Mouse (Mus musculus) heart, postnatal 4 days (tissue): ENCODE data around the gene Olfr419. TPM values are rescaled to one million over a fixed set of nuclear protein-coding genes. Genes with fewer than 3 reads are reported as not detected.

Source experiments
- DNase-seq: peaks from one replicate; pipeline ENCODE4 v3.0.0; 2021
- total RNA-seq, 2 experiments: library from RNA; stranded (reverse); gene quantifications; 2 replicates each; pipeline ENCODE4 v1.2.3; 2021

Gene Olfr419
- not detected for total RNA-seq

- DNase-seq, result no peak
These were observed at the start of gene Olfr419 for GRCm38 (mm10) chr1:174251961-174252360. Gene Olfr419, minus strand, starts transcription at chr1:174252061.

GRCm38 (mm10) chr1:174270643-174271042, 18.8 kb upstream of the Olfr419 start:
- DNase-seq, result no peak

DNA sequence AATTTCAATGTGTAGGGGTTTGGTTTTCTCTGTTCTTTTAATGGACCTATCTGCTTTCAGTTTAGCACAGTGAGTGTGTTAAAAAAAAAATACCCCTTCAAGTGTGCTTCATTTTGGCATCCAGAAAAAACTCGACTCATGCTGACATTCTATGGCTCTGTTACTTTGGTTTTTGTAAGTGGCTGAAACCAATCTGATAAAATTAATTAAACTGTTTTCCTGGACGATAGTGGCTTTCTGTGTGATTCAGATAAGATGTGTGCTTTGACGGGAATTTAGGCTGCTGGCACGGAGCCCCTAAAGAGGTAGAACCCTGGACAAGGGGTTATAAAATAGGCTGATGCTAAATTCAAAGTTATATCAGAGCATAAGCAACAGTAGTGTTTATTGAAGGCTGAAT, 17.3 kb upstream of the Olfr419 start:
- no peak for DNase-seq

GRCm38 (mm10) chr1:174267816-174268215, 16.0 kb upstream of the Olfr419 start:
- DNase-seq, result no peak

GRCm38 (mm10) chr1:174250376-174250775, 1.5 kb downstream of the Olfr419 start:
- no peak for DNase-seq

DNA sequence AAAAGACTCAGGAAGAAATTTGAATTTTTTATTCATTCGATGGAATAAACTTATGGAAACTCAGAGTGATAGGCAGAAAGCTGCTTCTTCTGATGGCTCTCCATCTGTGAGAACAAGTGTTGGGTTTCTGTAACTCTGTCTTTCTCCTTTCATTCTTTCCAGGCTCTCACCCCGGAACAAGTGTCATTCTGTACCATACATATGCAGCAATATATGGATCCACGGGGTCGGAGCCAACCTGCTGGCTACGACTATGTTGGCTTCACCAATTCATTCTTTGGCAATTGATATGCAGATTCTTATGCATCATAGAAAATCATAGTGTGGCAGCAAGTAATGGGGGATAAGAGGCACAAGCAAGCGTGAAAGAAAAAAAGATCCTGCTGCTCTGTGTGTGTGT, 4.7 kb downstream of the Olfr419 start:
- no peak for DNase-seq

DNA sequence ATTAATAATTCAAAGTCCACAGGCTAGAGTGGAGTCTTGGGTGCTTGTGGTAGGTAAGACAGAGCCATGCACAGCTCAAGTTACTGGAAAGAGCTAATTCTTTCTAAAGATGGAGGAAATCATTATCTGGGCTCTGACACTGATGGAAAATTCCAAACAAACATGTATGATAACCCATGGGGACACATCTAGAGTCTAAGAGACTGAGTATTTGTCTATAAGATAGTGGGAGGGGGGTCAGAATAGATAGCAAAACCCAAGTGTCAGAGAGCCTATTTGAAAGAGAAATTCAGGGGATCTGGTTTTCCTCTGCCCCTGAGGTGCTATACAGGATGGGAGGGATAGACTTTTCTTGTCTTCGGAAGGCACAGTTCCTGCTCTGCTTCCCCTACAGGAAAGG, 5.8 kb downstream of the Olfr419 start:
- no peak for DNase-seq

DNA sequence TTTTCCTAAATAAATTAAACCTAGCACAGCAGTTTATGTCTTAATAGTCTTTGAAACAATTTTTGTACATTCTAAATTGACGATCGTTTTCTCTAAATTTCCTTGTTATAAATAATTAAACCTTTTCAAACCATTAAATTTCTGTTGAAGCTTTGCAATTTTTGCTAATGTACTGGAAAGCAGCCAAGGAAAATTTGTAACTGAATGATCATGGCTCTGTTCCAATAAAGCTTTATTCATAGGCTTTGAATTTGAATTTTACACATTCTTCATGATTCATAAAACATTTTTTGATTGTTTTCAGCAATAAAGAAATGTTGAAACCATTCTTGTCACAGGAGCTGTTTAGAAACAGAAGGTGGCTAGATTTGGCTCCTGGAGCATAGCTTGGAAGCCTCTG, 7.2 kb downstream of the Olfr419 start:
- no peak for DNase-seq

DNA sequence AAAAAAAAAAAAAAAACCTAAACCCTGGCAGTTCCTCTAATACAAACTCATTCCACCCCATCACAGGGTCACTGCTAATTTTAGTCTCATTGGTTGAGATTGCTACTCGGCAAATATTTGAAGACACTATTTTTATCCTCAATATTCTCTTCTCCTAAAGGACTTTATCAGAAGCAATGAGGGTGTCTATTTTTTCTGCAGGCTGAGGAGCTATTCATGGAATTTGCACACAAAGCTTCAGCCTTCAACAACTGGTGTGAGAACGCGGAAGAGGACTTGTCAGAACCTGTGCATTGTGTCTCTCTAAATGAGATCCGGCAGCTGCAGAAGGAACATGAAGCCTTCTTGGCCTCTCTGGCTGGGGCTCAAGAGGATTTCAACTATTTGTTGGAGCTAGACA, 11.9 kb downstream of the Olfr419 start:
- DNase-seq, result no peak

GRCm38 (mm10) chr1:174216528-174217204, 35.2 kb downstream of the Olfr419 start:
- no peak for DNase-seq

GRCm38 (mm10) chr1:174215270-174216038, 36.4 kb downstream of the Olfr419 start:
- no peak for DNase-seq

DNA sequence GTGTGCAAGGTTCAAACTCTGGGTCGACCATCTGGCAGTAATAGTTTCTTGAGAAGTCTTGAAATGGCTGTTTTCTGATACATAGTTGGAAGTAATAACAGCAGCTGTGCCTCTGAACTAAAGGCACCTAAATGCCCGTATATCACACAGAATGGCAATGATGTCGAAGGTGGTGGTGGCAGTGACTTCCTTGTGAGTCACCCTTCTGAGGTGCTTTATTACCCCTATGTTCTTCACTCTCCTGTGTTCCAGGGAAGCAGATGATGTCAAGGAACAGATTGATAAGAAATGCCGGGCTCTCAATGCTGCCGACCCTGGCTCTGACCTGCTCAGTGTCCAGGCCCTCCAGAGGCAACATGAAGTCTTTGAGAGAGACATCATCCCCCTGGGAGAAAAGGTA, 39.6 kb downstream of the Olfr419 start:
- DNase-seq, result no peak

- DNase-seq, result no peak
These were observed 47.2 kb downstream of the Olfr419 start for GRCm38 (mm10) chr1:174204699-174205098.

Other genes with a start within 250 kb of the Olfr419 start
- under 1 TPM in 1 of 2 experiments, not detected in 1; 0.33 TPM for gene Ifi205, start 220.3 kb downstream of the Olfr419 start, total RNA-seq
- not detected for gene Olfr433, start 211.4 kb downstream of the Olfr419 start, total RNA-seq
- gene Olfr432, start 202.9 kb downstream of the Olfr419 start, total RNA-seq, result not detected
- gene Olfr430, start 185.5 kb downstream of the Olfr419 start, total RNA-seq, result not detected
- not detected for gene Olfr429, start 167.7 kb downstream of the Olfr419 start, total RNA-seq
- gene Olfr427, start 155.2 kb downstream of the Olfr419 start, total RNA-seq, result not detected
- gene Olfr231, start 130.9 kb downstream of the Olfr419 start, total RNA-seq, result not detected
- not detected for gene Olfr424, start 120.5 kb downstream of the Olfr419 start, total RNA-seq
- not detected for gene Olfr420, start 96.4 kb downstream of the Olfr419 start, total RNA-seq
- 10 to 100 TPM in 1 of 2 experiments, 1 to 10 TPM in 1; 9.8 to 13.5 TPM for gene Spta1, start 79.3 kb downstream of the Olfr419 start, total RNA-seq
- gene Mptx1, start 78.5 kb upstream of the Olfr419 start, total RNA-seq, result not detected
- not detected for gene Olfr417, start 113.1 kb upstream of the Olfr419 start, total RNA-seq
- not detected for gene Olfr248, start 139.0 kb upstream of the Olfr419 start, total RNA-seq
- not detected for gene Olfr414, start 172.0 kb upstream of the Olfr419 start, total RNA-seq
- not detected for gene Olfr220, start 190.0 kb upstream of the Olfr419 start, total RNA-seq
- under 1 TPM; 0.36 to 0.52 TPM for gene Fmn2, start 249.8 kb upstream of the Olfr419 start, total RNA-seq